Mouse (Mus musculus) left cerebral cortex, postnatal 4 days (tissue): Measurements from ENCODE around the gene Ica1l. TPM values are rescaled to one million over a fixed set of nuclear protein-coding genes. Genes with fewer than 3 reads are reported as not detected.
"Not testable (repeated sequence)": the region's sequence is repeated elsewhere in the genome, so short reads cannot be mapped to it uniquely, and the experiment has no call there.

Source experiments
- DNase-seq: peaks from one replicate; pipeline ENCODE4 v3.0.0-alpha.2; 2022
- intact Hi-C: fragments of 180-260 bp; cut with DNase I; formaldehyde crosslinking; loops from one replicate; pipeline ENCODE4 v1.15.1; 2025
- total RNA-seq, 2 experiments: library from RNA; stranded (reverse); gene quantifications; 2 replicates each; pipeline ENCODE4 v1.2.3; 2021

The Ica1l gene
- 10 to 100 TPM; 49.5 to 54.3 TPM for total RNA-seq

DNA sequence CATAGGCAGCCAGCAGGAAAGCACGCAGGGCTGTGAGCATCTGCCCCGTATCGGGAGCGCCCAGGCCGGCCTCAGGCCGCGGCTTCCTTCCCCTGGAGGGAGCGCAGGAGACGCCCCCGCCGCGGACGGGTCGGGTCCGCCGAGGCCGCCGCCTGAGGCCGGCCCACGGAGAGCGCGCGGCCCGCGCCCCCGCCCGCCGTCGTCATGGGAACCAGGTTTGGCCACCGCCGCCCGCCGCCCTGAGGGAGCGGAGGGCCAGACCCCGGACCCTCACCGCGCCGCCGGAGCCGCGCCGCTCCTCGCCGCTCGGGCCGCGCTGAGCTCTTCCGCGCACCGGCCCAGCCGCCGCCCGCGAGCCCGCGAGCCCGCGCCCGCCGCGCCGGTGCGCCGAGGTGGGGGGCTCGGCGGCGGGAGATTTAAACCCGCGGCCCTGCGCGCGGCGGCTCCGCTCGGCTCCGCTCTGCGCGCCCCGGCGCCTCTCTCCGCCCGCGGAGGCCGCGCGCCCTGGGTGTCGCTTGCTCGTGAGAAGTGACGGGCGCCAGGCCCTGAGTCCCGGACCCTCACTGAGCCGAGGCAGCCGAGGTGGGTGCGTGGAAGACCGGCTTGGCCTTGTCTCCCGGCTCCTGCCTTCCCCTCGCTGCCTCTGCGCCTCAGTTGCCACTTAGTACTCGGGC lies at the start of gene Ica1l:
Gene Ica1l, minus strand, starts transcription at position 389 of the 674 bp plus-strand sequence.
- intact Hi-C loops: no loop called here
- peak; percentile 71 for DNase-seq

DNA sequence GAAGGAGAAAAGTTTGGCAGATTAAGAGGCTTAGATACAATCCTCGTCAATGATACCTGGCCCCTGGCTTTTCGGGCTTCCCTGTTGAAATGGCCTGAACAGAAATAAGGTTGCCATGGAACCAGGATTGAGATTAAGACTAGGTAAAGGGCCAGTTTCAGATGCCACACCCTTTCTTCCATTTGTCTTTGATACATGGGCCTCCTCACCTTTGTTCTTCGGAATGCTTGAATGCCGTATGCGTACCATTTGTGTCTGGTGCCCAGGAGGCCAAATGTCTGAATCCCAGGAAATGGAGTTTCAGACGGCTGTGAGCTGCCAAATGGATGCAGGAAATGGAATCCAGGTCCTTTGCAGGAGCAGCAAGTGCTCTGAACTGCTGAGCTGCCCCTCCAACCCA lies 33.4 kb upstream of the Ica1l start:
- intact Hi-C loops: no loop called here
- DNase-seq: no peak

DNA sequence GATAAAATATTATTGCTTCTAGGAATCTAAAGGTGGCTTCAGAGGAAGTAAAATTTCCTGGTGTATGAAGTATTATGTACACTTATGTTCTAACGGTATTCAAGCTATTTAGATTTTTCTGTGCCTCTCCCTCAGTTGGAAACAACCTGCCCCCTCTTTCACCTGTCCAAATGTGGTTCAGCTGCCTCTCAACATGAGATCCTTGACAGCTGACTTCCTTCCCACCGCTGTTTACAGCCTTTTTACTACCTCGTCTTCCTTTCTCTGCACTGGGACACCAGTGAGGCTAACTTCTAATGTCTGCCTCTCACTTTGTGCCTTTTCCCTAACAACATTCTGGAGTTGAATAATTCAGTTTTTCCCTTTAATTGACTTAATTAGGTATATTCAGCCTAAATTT lies 32.6 kb upstream of the Ica1l start:
- intact Hi-C loops: no loop called here
- DNase-seq: no peak

DNA sequence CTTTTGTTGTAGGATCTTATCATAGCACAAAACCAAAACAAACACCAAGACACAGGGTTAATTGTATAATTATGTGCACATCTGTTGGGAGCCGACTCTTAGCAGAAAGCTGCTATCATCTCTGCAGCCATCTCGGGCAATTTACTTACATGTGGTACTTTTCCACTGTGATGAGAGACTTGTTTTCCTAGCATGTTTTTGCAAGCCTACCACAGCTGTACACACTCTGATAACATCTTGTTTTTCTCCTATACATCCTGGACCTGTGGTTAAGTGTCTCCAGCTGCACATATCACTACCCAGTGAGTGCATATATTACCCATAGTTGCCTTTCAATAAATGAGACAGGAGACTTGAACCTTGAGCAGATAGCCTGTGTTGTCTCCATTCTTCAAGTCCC lies 32.0 kb upstream of the Ica1l start:
- intact Hi-C loops: no loop called here
- no peak for DNase-seq

DNA sequence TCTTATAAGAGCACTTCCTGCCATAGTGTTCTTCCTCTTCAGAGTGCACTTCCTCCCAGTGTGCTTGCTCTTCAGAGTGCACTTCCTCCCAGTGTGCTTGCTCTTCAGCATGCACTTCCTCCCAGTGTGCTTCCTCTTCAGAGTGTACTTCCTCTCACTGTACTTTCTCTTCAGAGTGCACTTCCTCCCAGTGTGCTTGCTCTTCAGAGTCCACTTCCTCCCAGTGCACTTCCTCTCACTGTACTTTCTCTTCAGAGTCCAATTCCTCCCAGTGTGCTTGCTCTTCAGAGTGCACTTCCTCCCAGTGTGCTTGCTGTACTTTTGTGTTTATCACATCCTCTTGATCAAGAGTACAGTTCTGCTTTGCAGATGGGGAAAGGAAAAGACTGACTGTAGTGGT lies 27.7 kb upstream of the Ica1l start:
- DNase-seq, intact Hi-C loops: not testable (repeated sequence)

DNA sequence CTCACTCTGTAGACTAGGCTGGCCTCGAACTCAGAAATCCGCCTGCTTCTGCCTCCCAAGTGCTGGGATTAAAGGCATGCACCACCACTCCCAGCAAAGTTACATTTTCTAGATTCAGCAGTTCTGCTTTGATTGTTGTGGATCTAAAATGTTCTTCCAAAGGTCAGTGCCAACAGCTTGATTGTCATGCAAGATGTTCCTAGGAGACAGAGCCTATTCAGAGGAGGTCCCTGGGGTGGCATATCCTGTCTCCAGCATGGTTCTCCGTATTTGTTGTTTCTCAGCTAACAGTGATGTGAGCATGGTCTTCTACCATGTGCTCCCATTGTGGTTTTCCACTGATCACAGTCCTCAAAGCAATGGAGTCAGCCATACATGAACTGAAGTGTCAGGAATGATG lies 13.3 kb upstream of the Ica1l start:
- no peak for DNase-seq
- intact Hi-C loops: no loop called here

DNA sequence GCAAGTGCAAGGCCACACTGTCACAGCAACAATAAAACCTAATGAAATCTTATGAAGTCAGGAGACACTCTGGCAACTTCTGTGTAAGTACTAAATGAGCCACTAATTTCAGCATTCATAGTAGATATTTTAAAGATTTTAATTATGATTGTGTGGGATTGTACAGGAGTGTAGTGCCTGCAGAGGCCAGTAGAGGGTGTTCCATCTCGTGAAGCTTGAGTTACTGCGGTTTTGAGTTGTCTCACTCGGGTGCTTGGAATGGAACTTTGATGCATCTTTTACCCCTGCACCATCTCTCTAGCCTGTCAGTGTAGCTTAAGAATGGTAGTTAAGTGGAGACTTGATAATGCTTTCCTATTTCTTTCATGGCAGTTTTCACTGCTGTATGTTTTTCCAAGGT lies 11.7 kb upstream of the Ica1l start:
- intact Hi-C loops: no loop called here
- DNase-seq: no peak

DNA sequence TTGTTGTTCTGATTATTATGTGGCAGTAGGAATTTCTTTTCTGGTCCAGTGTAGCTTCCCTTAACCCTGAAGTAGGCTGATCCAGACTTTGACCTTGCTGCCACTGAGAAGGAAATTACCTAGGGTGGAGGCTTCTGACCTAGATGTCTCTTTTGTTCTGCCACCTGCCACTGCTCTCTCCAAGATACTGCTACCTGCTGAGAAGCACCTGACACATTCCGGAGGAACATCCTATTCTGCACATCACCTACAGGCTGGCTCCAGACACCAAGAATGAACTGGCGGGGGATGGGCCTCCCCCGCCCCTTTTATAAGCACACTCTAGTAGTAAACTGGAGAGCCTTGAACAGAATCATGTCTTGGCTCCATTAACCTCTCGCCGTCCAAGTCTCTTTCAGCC lies 4.5 kb upstream of the Ica1l start:
- intact Hi-C loops, DNase-seq: not testable (repeated sequence)

DNA sequence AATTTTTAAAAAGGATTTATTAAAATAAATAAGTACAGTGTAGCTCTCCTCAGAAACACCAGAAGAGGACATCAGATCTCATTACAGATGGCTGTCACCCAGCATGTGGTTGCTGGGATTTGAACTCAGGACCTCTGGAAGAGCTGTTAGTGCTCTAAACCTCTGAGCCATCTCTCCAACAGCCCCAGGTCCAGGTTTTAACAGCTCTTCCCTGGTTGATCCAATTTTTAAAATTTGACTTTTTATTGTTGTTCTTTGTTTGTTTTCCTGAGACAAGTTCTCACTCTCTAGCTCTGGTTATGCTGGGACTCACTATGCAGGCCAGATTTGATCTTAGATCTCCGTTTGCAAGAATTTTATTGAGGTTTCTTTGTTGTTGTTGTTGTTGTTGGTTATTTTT lies 1.6 kb upstream of the Ica1l start:
- DNase-seq: no peak
- intact Hi-C loops: no loop called here

DNA sequence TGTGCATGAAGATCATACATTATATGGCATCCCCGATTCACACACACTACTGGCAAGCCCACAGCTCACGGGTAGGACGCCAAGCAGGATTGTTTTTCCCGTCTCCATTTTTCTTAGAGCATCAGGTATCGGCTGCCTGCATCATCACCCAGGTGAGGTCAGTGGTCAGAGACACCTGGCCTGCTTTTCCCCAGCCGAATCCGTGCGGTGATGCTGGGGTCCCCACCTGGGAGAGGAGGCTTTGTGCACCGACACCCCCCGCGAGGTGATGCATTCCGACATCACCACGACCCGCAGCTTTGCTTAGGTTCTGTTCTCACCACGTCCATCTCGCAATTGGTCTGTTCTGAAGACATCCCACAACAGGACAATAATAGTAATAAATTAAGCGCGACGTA lies 587 bp downstream of the Ica1l start:
- intact Hi-C loops: no loop called here
- DNase-seq: peak; percentile 27

DNA sequence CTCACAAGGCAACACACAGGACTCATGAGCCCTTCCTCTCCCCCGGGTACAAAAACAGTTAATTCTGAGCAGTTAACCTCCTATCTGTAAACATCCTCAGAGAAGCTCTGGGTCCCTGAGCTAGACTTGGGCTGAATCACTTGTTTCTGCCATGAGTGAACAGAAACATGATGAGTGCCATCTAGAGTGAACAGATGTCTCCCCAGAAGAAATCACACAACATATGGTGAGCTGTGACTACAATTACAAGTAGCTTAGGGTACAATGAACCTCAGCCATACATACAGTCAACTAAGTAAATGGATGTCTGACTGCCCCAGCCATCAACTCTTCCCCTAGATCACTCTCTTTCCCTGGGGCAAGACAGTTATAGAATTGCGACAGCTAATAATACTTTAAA lies 7.9 kb downstream of the Ica1l start:
- no peak for DNase-seq
- intact Hi-C loops: no loop called here

DNA sequence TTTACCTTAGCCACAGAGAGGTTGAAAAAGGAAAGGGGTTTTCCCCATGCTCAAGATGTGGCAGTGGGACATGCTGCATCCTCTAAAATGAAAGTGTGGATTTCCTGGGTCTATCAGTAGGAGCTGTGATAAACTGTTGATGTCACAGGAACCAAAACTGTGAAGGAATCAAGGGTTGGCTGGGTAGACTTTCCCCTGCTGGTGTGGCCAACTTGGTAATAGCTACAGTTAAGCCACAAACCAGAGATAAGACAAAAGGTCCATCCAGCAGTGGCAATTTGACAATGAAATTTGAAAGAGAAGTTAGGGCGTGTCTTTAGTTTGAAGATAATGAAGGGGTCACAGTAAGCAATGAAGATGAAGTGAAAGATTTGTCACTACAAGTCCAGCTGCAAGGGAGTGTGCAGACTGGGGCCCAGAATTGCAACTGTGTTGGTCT lies 25.9 kb downstream of the Ica1l start:
- intact Hi-C loops: no loop called here
- no peak for DNase-seq

DNA sequence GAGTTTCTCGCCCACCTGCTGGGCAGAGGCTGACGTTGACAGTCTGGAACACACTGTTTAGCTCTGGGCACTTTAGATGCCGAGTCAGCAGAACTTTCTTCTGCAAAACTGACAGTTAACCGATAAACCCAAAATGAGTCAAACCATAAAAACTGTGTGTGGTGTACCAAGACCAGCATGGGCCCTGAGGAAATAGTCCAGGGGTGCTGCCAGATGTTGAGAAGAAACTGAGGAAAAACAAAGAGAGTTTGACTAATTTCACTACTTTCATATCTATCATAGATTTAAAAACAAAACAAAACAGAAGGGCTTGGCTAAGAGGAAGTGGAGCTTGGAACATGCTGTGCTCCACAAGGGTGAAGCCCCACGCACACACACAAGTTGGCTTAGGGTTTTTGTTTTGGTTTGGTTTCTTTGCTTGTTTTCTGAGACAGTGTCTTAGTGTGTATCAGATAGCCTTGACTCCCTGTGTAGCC lies 26.8 kb downstream of the Ica1l start:
- intact Hi-C loops: no loop called here
- no peak for DNase-seq

DNA sequence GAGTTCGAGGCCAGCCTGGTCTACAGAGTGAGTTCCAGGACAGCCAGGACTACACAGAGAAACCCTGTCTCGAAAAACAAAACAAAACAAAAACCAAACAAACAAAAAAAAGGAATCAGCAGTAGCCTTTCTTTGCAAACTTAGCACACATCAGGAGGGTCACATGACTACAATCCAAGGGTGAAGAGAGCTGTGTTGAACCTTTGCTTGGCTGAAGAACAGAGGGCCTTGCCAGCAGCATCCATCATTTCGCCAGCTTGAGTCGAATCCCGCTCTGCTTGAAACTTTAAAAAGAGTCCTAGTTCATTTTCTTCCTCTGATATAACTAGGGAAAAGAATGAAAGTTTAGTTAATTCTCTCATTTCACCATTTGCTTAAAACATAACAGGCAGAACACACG lies 27.5 kb downstream of the Ica1l start:
- intact Hi-C loops: no loop called here
- DNase-seq: no peak

DNA sequence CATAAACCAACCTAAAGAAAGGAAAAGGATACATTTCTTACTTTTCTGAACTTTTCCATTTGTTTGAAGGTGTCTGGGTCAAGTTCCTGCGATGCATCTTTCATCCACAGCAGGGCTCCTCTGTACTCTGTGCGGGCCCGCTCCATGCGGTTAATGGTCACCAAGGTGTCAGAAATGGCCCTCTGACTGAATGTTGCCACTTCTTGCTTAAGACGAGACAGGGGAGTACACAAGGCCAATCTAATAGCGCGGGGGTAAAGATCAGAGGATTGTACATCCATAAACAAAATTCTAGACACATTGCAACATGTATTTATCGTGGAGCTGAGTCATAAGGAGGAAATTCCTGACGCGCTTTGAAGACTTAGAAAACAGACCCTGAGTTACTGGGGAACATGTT lies 29.2 kb downstream of the Ica1l start:
- intact Hi-C loops: no loop called here
- DNase-seq: no peak

DNA sequence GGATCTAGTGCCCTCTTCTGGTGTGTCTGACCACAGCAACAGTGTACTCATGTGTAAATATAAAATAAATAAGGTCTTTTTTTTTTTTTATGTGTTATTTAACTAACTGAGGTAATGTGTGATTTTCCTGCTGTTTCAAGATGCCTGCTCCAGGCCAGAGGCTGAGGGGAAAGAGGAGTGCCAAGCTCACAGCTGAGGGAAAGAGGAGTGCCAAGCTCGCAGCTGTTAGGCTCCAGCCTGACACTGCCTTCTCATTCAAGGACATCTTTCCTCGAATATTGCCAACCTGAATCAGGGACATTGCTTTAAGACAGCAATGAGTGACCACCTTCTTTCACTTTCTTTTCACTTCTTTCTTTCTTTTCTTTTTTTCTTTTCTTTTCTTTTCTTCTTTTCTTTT lies 34.2 kb downstream of the Ica1l start:
- DNase-seq: peak; percentile 28
- intact Hi-C loops: no loop called here

DNA sequence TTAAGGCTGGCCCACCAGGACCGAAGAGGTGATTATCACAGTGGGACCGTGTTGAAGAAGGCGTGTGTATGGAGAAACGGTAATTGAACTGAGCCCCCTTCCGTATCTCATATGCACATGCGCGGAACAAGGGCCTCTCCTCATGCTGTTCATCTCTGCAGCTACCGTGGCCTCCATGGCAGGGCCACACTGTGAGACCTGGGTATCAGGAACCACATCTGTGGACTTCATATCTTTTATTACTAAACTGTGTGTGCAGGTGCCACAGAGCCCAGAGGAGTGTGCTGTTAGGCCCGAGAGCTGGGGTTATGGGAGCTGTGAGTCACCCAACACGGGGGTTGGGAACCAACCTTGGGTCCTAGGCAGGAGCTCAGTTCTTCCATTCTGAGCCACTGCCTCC lies 35.6 kb downstream of the Ica1l start:
- intact Hi-C loops: no loop called here
- no peak for DNase-seq

DNA sequence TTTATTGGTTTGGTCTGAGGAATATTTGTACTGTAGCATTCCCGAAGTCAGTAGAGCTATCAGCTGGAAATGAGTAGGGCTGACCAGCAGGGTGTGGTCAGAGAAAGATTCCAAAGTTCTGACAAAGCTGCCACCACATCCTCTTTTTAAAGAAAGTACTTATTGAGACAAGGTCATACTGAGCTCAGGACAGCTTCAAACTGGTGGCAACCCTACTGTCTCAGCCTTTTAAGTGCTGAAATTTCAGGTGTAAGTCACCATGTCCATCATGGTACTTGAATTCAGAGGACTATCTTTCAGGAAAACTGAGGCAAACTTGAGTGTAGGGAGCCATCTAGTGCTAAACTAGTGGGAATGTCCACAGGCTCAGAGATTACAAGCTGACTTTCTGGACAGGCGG lies 42.7 kb downstream of the Ica1l start:
- intact Hi-C loops: no loop called here
- no peak for DNase-seq

DNA sequence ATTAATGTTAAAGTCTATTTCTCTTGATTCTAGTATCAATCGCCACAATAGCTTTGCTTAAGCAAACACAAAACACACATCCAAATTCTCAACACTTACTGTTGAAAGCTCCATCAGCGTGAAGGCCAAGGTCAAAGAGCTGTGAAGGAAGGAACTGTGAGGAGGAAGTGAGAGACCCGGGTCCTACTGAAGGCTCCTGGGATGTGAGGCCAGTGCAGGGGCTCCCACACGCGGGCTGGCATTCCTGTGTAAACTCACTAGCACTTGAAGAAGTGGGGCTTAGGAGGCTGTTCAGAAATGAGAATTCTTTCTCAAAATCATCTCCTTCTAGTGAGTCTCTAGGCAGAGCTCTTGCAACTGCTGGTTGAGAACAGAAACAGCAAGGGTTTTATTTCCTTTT lies 45.6 kb downstream of the Ica1l start:
- intact Hi-C loops: no loop called here
- DNase-seq: no peak

DNA sequence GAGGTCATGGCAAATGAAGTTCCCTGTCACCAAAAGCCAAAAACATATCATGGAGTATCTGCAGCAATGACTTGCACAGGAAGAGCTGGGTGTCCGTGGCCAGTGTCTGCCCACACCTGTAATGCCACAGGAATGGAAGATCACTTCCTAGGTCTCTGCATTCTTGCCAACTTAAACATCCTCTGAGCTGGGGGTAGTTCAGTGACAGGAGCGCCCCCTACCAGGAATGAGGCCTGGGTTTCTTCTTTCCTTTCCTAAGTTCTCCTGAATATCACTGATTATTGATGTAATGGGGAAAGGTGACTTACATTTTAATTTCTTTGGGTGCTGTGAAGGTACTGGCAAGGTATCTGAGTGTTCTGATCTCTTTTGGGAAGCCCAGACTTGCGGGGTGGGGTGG lies 47.3 kb downstream of the Ica1l start:
- intact Hi-C loops: no loop called here
- DNase-seq: no peak

DNA sequence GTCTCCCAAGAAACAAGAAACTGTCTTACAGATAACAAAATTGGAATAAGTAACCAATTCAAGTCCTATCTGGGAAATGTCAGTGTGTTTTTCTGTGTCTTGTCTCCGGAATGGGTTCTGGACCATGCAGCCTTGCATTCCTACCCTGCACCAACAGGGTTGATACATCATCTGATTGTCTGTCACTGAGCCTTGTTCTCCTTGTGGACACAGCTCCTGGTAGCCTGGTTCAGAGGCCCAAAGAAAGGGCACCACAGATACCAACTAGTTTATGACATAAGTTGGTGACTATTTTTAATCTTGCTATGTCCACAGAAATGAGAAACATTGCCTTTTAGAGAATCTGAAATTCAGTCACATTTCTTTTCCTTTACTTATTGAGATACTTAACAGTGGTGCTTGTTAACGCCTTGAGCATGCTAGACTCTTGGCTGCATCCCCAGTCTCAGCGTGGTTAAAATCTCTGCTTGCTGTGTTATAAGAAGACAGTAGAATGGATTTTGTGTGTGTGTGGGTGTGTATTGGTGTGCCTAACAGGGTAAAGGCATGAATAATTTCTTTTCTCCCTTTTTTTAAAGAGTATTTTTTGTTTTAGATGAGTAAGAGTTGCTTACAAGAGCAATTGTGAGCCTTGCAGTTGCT lies 55.5 kb downstream of the Ica1l start:
- peak; percentile 17 for DNase-seq
- intact Hi-C loops: no loop called here

DNA sequence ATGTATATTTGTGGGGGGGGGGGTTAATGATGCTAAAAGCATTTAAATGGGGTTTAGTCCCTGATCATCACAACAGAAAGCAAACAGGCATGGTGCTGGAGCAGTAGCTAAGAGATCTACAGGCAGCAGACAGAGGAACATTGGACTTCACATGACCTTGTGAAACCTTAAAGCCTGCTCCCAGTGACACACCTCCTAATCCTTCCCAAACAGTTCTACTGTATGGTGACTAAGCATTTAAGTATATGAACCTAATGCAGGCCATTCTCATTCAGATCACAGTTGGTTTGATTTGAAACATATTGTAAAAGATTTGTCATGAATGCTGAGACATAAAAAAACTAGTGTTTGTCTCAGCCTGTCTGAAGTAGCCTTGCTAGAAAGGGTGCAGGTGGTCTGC lies 56.4 kb downstream of the Ica1l start:
- DNase-seq: no peak
- intact Hi-C loops: no loop called here

DNA sequence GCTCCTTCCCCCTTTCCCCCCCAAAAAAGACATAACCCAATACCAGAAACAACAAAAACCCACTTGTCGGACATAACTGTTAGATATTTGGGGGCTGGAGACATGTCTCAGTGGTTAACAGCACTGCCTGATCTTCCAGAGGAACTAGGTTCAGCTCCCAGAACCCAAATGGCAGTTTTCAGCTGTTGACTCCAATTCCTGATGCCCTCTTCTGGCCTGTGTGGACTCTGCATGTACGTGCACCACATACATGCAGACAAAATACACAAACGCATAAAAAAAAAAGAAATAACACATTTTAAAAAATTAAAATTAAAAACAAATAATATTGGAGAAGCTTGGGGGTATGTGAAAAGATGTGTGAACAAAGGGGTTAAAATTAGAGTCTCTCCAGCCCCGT lies 75.7 kb downstream of the Ica1l start:
- intact Hi-C loops: loop anchor here (5.0 kb wide), 1 partner anchor 90 kb away; no protein-coding TSS in a partner anchor
- peak; percentile 13 for DNase-seq
